Mouse (Mus musculus): ENCODE results near the gene Cdip1. TPM values are rescaled to one million over a fixed set of nuclear protein-coding genes. Genes with fewer than 3 reads are reported as not detected.
"Not testable (repeated sequence)": the region's sequence is repeated elsewhere in the genome, so short reads cannot be mapped to it uniquely, and the experiment has no call there.

Cdip1 gene
- total RNA-seq (2017), result 14.5 to 29.4 TPM (median 16.6 TPM) in 3 replicates

DNA sequence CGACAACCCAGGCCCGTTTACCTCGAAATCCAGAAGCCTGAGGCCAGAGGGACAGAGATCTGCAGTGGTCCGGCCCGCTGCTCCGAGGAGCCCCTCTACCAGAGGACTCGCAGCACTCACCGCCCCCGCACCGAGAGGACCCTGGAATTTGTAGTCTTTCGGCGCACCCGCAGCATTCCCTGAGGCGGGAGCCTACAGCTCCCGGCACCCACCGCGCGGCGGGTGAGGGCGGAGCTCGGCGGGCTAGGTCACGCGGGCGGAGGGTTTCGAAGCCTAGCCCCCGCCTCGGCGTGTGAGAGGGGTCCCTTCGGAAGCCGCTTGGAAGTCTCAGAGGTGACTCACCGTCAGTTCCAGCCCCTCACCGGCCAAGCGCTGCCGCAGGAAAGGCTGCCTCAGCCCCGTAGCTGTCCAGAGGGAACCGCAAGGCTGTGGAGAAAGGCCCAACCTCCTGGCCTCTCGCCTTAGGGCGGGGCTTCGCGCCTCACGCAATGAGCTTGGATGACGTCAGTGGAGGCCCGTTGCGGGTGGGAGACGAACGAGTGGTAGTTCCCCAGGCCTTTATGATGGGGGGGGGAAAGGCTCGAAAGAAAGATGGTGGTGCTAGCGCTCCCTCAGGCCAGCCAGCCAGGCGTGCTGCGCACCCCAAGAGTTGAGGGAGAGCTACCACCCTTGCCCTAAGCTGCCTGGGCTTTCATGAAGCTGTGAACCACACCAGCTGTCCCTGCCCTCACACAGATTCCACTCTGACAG is at the start of gene Cdip1:
Gene Cdip1 (minus strand): TSS at position 483 of the 750 bp plus-strand sequence.
- ATAC-seq (replicated peaks; ENCODE audit: insufficient number of reproducible peaks, low FRiP score, low TSS enrichment, poor library complexity, severe bottlenecking), result peak; percentile 94

DNA sequence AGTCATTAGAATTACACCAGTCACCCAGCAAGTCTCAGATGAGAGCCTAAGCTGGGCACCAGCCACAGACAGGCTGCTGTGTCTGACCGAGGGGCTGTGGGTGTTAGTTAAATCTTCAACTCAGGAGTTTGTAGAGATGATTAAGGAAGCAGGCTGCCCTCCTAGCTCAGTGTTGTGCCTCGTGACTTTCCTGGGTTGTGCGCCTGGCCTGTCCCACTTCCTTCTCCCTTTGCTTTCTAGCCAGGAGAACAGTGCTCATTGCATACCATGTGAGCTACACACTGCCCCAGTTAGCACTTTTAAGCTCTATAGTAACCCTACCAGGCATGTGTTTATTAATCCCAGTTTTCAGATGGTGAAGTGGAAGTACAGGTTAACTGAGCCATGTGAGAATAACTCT is 49.5 kb upstream of the Cdip1 start:
- no peak for ATAC-seq (replicated peaks; ENCODE audit: insufficient number of reproducible peaks, low FRiP score, low TSS enrichment, poor library complexity, severe bottlenecking)

DNA sequence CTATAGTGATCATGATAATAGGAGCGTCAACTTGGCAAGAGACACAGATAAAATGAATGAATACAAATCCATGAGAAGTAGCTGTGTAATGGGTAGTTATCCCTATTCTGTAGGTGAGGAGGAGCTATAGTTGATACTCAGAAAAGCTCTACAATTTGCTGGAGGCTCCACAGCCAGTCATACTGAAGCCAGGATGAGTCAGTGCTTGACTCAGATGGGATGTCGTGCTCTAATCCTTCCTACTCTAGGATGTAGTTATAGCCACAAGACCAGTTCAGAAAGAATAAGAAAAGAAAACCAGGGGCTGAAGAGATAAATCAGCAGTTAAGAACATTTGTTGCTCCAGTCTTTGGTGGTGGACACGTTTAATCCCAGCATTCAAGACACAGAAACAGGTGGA is 47.5 kb upstream of the Cdip1 start:
- no peak for ATAC-seq (replicated peaks; ENCODE audit: insufficient number of reproducible peaks, low FRiP score, low TSS enrichment, poor library complexity, severe bottlenecking)

DNA sequence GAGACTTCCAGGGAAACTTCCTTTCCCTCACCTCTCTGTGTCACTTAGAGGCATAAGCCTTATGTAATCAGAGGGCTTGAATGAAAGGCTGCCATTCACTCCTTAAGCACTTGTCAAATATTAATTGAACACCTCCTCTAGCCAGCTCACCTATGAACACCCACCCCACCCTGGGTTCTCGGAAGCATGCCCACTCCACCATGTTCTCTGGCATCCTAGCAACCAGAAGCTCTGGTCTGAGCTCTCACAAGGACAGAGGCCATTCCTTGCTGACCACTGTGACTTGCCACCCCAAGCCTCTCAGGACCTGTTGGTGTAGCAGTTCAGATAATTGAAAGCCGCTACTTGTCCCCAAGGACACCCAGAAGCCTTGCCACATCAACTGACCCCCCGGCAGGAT is 45.1 kb upstream of the Cdip1 start, which contains the start of gene 4930562C15Rik:
Gene 4930562C15Rik (plus strand): TSS at position 226 of the 400 bp plus-strand sequence.
- ATAC-seq (replicated peaks; ENCODE audit: insufficient number of reproducible peaks, low FRiP score, low TSS enrichment, poor library complexity, severe bottlenecking), result no peak

DNA sequence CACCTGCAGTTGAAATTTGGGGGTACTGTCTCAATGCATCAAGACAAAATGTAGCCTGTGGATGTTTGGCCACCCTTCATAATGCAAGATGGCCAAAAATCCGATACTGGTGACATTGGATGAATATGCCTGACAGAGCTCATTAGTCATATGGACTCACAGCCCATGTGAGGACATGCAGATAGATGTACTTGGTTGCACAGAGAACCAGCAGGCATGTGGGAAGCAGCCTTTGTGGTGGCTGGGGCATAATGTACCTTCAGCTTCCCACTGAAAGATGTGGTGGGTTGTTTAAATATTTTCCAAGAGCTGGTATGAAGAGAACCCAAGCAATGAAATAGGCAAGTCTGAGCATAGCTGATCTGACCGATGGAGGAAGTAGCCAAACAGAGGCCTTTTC is 43.8 kb upstream of the Cdip1 start:
- ATAC-seq (replicated peaks; ENCODE audit: insufficient number of reproducible peaks, low FRiP score, low TSS enrichment, poor library complexity, severe bottlenecking), result no peak

DNA sequence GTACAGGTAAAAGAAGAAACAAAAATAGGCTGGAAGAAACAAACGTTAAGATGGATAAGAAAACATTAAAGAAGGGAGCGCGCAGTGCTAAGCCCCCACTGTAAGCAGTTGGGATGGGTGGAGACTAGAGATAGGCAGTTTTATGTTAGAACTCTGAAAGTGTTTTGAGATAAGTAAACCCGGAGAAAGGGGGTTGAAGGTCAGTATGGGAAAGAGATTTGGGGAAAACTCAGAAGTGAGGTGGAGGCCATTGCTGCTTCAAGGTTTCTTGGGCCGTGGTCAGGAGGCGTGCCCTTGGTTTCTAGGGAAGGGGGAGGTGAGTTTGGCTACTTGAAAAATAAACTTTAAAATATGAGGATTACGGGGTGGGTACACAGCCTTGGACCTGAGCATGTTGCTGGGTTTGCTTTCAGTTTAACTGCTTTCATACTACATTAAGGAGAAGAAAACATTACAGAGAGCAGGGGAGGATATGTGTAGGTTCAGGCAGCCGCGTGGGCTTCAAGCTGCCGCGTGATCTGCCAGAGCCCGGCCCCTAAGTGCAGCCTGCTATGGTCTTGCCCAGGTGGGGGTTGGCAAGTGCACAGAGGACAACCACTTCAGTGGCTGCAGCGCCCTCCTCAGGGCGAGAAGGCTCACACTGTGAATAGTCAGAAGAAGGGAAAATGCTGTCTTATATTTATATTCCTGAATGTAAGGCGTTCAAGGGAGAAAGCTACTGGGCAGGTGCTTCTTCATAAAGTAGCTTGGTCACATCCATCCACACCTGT is 41.7 kb upstream of the Cdip1 start:
- ATAC-seq (replicated peaks; ENCODE audit: insufficient number of reproducible peaks, low FRiP score, low TSS enrichment, poor library complexity, severe bottlenecking), result no peak

DNA sequence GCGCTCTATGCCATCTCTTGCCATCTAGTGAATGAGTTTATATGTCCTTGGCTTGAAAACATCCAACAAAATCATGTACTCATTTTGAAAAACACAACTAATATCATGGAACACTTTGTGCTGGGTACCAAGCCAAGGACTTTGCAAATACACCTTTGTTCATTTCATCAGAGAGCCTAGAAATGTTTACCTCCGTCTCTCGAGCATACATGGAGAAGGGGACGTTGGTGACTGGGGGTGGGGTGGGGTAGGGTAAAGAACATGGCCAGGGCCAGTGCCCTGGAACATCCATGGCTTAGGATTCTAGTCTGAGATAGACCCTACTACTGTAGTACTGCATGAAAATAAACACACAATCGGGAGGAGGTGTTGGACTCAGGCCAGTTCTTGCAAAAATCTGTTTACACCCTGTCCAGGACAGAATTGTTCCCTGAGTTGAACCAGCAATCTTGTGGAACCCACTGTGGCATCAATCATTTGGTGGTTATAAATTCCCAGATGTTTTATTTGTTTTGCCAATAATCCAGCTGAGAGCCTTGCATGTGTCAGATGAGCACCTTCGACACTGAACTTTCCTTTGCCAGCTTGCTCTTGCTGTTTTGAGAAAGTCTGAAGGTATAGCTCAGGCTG is 39.3 kb upstream of the Cdip1 start:
- ATAC-seq (replicated peaks; ENCODE audit: insufficient number of reproducible peaks, low FRiP score, low TSS enrichment, poor library complexity, severe bottlenecking), result no peak

DNA sequence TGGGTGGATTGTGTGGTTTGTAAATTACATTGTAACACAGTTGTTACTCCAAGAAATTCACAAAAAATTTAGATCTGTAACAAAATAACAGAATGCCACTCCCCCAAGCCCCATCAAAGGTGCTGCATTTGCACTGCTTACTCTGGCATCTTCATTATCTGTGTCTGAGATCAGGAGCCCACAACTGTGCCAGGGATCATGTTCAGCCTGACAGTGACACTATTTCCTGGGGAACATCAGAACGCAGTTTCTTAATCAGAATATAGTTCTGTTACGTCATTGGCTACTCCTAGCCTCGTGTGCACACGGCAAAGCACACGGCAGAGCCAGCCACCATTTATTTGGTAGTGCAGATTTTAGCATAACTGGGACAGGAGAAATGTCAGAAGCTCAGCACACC is 37.5 kb upstream of the Cdip1 start:
- ATAC-seq (replicated peaks; ENCODE audit: insufficient number of reproducible peaks, low FRiP score, low TSS enrichment, poor library complexity, severe bottlenecking), result no peak

DNA sequence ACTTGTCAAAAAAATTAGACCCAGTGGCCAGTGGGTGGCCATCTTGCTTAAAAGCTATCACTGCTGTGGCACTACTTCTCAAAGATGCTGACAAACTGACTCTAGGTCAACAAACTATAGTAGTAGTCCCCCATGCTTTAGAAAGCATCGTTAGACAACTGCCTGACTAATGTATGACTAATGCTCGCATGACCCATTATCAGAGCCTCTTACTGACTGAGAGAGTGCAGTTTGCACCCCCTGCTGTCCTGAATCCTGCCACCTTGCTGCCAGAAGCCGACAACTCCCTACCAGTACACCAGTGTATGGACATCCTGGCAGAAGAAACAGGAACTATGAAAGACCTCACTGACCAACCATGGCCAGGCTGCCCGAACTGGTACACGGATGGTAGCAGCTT is 34.4 kb upstream of the Cdip1 start:
- ATAC-seq (replicated peaks; ENCODE audit: insufficient number of reproducible peaks, low FRiP score, low TSS enrichment, poor library complexity, severe bottlenecking), result not testable (repeated sequence)

DNA sequence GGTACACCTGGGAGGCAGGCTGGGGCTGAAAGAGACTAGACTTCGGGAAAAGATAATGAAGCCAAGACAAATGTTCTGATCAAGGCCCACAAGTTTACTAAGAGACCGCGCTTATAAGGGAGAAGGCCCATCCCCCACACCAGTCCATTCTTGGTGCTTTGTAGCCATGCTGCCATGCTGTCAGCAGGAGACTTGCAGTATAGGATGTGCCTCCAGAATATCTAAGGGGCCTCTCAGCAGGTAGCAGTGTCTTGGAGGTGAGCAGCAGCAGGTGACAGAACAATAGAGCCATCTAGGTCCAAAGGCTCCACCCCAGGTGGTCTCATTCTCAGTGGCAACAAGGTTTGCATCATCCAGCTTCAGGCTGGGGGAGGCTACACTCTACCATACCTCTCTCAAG is 28.3 kb upstream of the Cdip1 start:
- ATAC-seq (replicated peaks; ENCODE audit: insufficient number of reproducible peaks, low FRiP score, low TSS enrichment, poor library complexity, severe bottlenecking), result no peak

DNA sequence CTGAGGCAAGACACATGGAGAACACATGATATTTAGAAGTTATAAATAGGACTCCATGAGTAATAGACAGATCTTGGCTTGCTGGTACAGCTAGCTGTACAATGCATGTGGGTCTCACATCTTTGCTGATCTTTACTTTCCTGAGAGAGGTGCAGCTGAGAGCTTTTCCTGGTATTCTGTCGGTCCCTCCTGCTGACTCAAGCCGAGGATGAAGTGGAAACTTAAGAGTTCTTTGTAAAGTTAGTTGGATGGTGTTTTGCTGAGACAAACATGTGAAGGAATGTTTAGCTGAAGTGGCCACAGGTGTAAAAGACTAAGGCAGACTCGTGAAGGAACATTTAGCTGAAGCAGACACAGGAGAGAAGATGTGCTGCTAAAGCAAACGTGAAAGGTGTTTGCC is 6.5 kb upstream of the Cdip1 start:
- no peak for ATAC-seq (replicated peaks; ENCODE audit: insufficient number of reproducible peaks, low FRiP score, low TSS enrichment, poor library complexity, severe bottlenecking)

DNA sequence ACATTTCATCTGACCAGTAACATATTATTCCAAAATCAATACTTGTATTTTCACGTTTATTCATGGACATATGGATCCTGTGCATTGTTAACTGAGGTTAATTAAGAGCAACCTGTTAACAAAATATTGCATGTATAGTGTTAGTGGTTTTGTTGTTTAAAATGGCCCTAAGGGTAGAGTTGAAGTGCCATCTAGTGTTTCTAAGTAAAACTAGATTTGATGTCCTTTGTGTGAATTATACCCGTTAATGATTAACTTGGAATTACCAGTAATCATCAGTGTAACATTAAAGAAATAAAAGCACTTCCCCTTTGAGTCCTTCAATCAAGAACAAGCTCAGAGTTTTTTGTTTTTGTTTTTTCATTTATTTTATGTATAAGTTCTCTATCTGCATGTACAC is 1.2 kb upstream of the Cdip1 start:
- no peak for ATAC-seq (replicated peaks; ENCODE audit: insufficient number of reproducible peaks, low FRiP score, low TSS enrichment, poor library complexity, severe bottlenecking)

DNA sequence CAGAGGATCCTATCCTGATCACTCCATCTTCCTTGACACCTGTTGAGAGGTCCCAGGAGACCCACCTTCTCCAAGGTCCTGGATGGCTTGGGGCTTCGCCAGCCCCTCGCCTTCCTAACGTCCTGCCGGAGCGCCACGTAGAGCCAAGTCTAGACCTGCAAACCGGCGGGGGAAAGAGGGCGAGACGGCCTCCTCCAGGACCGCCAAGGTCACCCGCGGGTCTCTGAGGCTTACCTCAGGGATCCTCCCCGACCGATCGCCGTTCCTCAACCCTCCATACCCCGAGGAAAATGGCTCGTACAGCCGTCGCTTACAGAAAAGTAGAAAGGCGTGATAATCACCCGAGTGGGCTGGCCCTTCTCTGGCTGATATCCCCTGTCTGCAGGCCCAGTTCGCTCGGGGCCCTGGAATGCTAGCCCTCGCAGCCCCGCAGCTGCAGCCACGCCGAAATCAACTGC is 752 bp downstream of the Cdip1 start:
- peak; percentile 4; the same call in 1 of the 2 replicates for ATAC-seq (replicated peaks; ENCODE audit: insufficient number of reproducible peaks, low FRiP score, low TSS enrichment, poor library complexity, severe bottlenecking)

DNA sequence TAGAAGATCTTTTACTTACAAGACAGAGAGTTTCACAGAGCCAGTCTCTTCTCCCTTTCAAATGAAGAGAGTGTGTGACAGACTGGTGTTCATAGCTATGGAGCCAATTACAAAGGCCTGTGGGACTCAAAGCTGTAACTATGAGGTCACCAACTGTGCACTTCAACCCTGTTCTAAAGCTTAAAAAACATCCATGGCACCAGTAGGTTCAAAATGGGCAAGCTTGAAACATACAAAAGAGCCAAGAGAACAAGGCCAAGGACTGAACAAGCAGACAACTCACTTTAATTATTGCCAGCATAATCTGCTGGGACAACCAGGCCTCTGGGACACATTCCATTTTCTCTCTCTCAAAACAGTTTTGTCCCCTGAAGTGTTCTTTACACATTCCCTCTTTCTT is 1.9 kb downstream of the Cdip1 start:
- no peak for ATAC-seq (replicated peaks; ENCODE audit: insufficient number of reproducible peaks, low FRiP score, low TSS enrichment, poor library complexity, severe bottlenecking)

DNA sequence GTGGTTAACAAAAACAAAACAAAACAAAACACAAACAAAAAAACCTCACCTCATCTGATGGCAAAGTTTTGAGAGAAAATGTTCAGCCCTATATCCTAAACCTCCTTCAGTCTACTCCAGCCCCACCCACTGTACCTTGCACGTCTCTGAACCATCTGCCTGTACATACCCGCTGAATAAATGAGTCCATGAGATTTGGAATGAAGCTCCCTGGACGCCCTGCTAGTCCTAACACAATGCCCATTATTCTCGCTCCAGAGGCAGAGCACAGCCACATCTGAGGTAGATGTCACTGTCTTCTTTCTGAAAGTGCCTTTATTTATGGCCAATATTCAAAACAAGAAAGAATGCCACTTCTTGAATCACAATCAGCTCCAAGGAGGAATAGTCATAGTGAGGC is 4.4 kb downstream of the Cdip1 start:
- no peak for ATAC-seq (replicated peaks; ENCODE audit: insufficient number of reproducible peaks, low FRiP score, low TSS enrichment, poor library complexity, severe bottlenecking)

DNA sequence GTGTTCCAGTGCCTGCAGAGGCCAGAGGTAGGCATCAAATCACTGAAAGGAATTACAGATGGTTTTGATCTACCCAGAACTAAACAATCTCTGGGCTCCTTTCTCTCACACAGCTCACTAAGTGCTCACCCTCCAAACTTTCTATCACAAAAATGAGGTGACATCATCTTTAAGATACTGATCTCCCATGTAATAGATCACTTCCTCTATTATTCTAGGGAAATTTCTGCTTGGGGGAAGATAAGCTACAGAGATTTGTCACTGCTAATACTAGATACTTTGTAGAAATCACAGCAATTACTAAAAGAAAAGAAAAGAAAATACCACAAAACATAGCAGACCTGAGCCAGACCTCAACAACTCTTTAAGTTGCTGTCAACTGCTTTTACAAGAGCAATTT is 7.6 kb downstream of the Cdip1 start:
- no peak for ATAC-seq (replicated peaks; ENCODE audit: insufficient number of reproducible peaks, low FRiP score, low TSS enrichment, poor library complexity, severe bottlenecking)

DNA sequence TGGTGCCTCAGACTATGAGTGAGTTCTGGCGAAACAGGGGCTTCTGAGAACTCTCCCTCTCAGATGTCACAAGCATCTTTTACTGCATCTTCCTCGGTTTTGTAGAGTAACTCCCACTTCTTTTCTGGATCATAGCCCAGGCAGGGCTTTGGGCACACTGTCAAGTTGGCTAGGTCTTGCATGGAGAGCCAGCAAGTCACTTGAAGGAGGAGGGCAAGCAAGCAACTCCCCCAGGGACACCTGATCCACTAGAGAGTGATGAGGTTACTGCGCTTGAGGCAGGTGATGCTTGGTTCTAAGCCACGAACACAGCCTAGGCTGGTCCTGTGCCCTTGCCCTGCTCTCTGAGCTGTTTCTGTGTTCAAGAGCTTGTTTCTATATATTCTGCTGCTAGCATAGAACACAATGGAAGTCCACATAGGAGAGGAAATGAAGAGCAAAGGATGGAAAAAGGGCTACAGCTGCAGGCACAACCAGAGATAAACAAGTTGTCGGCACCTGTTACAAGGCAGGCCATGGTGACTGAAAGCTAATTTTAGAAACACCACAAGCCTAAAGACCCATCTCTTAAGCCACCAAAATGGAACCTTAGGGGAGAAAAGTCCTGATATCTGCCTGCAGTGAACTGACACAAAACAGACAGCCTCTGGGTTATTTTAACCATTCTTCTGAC is 8.4 kb downstream of the Cdip1 start:
- ATAC-seq (replicated peaks; ENCODE audit: insufficient number of reproducible peaks, low FRiP score, low TSS enrichment, poor library complexity, severe bottlenecking), result no peak

DNA sequence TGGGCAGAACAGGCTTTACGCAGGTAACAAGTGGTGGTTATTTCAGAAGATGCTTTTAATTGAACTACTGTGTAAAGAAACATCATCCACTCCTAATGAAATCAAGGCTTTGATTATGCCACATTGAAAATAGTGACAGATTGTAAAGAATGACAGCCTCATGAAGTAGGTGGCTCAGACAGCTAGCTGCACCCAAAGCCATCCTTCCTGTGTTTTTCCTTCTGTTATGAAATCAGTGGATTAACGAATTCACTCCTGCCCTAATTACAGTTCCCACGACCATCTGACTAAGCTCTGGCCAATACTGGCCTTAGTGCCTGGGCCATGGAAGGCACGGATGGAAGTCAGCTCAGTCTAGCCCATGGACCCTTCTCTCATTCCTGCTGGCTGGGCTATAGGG is 11.2 kb downstream of the Cdip1 start:
- no peak for ATAC-seq (replicated peaks; ENCODE audit: insufficient number of reproducible peaks, low FRiP score, low TSS enrichment, poor library complexity, severe bottlenecking)

All from monocyte, adult 5-6 weeks (primary cell).